Mouse (Mus musculus) spleen, postnatal 10 days (tissue): Measurements from ENCODE around the gene Mtg1.

Experiments used
- DNase-seq, 2 experiments: peaks; one replicate each; pipeline ENCODE4 v3.0.0; 2021 to 2022; ENCODE audit warnings: low spot score in 2 of 2

Gene Mtg1

DNA sequence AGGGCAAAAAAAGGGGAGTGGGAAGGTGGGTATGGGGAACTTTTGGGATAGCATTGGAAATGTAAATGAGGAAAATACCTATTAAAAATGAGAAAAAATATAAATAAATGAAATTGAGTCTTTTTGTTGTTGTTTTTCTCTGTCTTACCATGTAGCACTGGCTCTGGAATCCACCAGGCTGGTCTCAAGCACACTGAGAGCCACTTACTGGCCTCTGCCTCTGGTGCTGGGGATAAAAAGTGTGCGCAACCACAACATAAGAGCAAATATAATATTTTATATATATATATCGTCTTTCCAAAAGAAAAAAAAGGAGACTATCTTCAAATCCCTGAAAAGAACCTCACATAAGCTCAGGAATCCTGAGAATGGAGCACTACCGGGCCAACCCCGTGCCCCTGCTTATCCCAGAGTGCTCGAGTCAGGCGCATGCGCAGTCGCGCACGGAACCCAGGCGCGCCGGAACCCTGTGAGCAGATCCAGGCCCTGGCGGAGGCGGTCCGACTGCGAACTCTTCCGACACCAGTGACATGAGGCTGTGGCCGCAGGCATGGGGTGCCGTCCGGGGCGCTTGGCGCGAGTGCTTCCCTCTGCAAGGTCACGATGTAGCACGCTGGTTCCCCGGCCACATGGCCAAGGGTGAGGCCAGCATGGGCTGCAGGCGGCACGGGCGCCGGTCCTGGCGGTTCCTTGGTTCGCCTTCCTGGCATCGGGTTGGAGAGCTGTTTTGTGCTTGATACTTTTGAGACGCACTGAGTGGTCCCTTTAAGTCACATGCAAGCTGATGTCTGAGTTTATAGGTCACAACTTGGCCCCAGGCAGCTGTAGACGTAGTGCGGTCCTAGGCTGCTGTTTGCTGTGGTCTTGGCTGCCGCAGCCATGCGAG, at the start of gene Mtg1:
Gene Mtg1, plus strand, starts transcription at position 430 of the 886 bp plus-strand sequence.
- peak; percentile 93 to 95 for DNase-seq

DNA sequence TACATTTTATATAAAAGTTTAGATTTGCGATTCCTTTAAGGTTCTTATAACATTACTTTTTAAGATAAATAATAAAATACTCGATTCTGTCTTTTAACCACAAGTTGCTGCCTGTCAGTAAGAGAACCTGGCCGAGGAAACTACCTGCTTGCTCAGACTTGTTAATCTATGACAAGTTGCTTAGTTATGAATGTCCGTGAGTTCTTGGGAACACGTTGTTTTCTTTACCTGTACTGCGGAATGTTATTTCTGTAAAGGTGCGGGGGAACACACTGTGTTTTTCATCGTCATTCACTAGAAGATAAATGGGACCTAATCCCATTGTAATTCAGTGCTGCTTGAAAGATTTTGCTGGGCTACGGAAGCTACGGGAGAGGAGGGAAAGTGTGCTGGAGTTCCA, 46.8 kb upstream of the Mtg1 start:
- DNase-seq = no peak

DNA sequence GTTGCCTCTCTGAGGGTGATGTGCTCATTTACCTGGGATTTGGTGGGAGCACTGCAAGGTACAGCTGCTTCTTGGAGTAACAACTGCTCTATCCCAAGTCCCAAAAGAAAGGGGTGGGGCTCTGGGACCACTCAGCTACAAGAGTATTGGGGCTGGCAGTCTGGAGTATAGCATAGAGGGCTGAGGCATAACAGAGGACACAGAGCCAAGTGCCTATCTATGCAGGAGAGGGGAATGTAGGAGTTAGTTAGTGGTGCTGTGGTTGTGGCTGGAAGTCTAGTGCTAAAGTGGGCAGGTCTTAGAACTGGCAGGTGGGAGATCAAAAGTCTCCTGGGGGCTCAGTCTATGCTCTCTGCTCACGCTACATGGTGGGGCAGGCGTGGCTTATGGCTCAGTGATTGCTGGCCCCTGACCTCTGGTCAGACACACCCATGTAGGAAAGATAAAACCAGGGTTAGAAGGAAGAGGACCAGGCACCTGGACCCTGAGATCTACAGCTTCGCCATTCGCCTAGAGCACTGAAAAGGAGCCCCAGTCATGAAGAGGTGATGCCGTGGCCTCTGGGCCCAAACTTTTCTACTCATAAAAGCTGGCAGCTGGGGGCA, 44.3 kb upstream of the Mtg1 start, which contains the start of gene Prap1:
Gene Prap1, plus strand, starts transcription at position 472 of the 605 bp plus-strand sequence.
- DNase-seq = no peak

DNA sequence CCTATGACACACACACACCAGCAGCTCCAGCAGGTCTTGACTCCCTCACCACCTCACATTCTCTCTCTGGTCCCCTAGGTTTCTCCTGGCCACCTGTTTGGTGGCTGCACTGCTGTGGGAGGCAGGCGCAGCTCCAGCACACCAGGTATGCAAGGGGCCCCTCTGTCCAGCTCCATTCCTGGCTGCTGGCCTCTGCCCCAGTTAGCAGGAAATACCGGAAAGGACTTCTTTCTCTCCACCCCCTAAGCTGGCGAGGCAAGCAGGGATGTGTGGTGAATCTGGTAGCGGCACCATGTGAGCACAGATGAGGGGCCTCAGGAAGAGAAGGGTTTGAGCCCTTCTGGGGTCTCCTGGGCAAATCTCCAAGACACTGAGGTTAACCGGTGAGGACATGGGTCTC, 42.4 kb upstream of the Mtg1 start:
- no peak for DNase-seq

DNA sequence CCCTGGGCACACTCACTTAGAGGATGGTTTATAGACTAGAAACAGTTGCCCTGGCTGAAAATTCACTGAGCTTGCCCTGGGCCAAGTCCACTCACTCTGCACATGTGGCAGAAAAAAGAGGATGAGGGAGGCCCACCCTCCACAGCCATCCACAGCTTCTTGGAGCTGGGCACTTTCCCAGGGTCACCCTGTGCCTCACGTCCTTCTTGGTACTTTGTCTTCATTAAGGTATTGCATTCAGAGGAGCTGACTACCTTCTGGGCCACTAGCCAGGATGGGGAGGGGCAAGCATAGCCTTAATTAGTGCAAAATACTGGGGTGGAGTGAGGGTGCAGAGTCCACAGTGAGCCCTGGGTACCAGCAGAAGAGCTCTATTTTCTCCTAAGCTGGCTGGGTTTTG, 41.8 kb upstream of the Mtg1 start:
- no peak for DNase-seq

DNA sequence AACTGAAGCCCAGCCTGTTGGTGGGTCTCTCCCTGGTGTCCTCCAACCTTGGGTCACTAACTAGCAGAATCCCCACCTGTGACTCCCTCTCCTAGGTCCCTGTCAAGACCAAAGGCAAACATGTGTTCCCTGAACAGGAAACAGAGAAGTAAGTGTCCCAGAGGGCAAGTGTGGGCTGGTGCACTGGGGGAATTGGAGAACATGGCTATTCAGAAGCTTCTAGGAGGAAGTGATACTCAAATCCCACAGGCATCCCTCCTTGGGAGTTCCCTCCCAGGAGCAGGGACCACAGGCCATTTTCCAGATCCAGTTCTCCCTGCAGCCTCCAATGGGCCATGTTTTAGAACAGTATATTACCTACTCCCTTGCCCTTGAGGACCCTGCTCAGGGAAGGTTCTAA, 41.3 kb upstream of the Mtg1 start:
- no peak for DNase-seq

DNA sequence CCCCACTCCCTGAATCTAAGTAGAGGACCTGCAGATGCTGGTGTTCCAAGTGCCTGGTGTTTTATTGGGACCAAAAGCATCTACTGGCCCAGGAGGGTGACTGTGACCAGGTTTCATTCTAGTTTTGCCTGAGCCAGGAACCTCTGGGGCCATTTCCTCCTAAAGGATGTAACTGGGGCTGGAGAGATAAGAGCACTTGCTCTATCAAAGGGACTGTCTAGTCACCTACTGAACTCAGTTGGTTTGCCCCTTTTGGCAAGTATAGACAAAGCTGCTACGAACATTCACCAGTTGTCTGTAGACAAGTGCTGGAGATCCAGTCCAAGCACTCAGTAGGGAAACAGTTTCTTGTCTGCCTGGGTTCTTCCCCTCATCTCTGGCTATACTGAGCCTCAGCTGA, 38.9 kb upstream of the Mtg1 start:
- no peak for DNase-seq

DNA sequence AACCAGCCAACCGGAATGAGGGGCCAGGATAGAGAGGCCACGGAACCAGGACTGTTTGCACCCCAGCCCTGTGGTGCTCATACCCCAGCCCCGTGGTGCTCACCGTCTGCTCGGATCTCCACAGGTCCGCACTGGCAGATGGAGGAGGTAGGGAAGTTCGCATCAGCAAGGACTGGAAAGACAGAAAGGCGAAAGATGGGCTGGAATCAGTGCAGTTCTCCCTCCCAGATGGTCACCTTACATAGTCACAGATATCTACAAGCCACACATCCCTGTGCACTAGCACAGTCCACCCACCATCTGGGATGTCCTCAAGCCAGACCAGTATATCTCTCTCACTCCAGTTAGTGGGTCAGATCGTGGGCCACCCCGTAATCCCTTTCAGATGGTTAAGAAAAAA, 35.9 kb upstream of the Mtg1 start:
- DNase-seq = no peak

DNA sequence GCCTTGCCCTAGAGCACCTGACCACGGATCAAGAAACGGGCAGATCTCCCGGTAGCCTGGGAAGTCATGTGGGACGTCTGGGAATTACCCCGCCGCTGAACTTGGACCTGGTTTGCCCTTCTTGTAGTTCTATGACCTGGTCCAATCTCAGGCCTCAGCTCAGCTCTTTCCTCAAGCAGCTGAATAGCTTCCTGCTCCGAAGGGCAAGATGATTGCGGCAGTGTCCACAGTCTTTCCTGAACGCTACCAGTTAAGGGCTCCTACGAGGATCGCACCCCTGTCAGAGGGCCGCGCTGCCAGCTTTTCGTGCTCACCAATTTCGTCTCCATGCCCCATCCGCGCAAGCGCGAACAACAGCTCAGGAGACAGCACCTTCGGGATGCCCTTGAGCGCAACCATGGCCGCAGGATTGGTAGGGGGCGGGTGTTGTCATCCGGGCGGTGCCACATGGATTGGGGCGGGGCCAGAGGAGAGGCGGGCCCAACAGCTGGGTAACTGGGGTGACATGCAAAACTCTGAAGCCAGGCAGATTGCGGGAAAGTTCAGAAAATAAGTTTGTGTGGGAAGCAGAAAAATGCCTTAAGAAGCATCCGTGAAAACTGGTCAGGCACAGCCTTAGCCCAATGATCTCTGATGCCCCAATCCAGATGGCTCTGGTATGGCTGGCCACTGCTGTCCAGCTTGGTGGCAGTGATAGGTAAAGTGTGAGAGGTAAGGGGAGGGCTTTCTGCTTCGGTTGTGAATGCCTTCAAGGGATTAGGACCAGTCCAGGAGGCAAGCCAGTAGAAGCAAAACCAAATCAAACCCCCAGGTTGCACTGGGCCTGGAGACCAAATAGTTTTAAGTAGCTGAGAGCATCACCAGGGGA, 35.1 kb upstream of the Mtg1 start, which contains the start of gene Fuom:
Gene Fuom, minus strand, starts transcription at position 449 of the 868 bp plus-strand sequence.
- DNase-seq = peak; percentile 49 to 85

DNA sequence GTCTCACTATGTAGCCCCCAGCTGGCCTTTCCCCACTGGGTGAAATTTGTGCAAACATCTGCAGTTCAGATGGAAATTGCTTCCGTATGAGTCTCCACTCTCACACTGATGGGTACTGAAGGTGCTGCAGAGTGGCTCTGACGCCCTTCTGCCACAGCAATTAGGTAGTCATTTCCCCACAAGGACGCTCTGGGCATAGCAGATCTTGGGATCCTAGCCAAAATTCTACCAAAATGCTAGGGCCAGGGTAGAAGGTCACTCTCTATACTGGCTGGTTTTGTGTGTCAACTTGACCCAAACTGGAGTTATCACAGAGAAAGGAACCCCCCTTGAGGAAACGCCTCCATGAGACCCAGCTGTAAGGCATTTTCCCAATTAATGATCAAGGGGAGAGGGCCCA, 33.4 kb upstream of the Mtg1 start:
- no peak for DNase-seq

DNA sequence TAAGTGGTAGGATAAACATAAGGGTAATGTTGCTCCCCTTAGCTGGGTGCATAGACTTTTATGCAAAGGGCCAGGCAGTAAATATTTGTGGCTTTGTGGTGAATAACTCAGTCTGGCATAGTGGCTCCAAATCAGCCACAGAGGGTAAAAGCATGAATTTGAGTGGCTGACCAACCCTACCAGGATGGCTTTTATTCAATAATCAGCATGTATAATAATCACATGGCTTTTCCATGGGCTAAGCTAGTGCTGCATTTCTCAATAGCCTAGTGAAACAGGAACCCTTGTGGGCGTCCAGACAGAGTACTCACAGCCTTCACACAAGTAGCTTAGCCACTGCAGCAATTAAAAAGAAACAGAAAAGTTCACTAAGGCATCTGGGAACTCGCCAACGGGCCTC, 25.4 kb upstream of the Mtg1 start:
- DNase-seq = no peak

DNA sequence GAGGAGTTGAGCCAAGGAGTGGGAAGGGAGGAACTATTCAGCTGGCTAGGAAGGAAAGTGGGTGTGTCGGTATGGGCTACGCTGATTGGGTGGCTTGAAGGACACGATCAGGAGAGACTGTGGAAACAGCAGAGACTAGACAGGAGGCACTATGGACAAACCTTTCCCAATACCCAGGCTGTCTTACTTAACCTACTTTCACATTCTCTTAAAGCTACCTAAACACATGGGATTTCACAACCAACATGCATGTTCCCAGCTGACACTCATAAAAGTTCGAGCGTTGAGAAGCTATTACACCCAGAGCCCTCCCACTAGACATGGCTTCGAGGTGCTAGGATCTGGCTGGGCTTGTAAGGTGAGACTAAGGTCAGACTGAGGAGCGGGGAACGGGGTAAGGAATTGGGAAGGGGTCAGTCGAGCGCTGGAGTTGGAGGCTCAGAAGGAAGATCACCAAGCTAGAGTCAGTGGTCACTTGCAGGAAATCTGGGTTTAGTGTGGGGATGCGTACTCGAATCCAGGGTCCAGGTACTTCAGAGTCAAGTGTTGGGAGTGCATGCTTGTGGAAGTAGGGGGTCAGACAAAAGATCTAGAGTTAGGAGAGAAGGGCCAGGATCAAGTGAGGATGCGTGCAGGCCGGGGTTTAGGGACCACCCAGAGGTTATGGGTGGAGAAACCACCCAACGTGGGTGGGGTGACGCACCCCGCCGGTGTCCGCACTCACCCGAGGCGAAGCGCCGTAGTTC, 21.6 kb upstream of the Mtg1 start, which contains the start of gene Paox:
Gene Paox, plus strand, starts transcription at position 217 of the 746 bp plus-strand sequence.
- peak; percentile 20 to 33 for DNase-seq

DNA sequence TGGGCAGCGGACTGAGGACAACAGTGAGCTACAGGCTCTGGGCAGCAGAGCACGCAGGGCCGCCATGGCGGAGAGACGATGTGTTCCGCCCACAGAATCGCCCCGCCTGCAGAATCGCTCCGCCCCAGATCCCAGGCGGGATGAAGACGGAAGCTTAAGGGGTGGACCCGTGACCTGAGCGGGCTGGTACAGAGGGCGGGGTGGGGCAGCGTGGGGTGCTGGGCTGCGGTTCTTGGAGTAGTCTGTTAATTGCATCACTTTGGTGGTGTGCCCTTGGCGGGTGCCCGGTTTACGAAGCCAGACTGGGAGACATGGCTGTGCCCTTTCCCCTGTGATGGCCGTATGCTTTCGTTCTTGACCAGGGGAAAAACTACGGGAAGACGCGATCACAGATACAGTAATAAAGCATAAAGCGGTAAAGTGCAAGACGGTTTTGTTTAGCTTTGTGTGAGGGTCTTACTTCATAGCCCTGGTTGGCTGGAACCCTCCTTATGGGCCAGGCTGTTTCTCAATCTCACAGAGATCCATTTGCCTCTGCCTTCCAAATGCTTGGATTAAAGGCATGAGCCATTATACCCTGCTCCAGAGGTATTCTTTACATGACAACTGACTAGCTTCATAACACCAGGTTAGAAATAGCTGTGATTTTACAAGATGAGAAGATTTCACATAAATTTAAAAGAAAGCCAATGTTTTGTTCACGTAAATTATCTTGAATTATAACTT, 20.9 kb upstream of the Mtg1 start, which contains the start of gene Echs1:
Gene Echs1, minus strand, starts transcription at position 148 of the 726 bp plus-strand sequence.
- peak; percentile 76 to 92 for DNase-seq

DNA sequence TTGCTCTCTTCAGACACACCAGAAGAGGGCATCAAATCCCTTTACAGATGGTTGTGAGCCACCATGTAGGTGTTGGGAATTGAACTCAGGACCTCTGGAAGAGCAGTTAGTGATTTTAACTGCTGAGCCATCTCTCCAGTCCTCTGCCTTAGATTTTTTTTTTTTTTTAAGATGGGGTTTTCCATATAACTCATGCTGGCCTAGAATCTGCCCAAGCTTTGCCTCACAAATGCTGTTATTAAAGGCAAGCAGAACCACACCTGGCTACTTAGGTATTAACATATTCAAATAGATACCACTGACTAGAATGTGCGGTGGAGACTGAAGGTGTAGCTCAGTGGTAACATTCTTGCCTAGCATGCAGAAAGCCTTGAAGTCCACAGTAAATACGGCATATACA, 16.9 kb upstream of the Mtg1 start:
- DNase-seq = no peak

DNA sequence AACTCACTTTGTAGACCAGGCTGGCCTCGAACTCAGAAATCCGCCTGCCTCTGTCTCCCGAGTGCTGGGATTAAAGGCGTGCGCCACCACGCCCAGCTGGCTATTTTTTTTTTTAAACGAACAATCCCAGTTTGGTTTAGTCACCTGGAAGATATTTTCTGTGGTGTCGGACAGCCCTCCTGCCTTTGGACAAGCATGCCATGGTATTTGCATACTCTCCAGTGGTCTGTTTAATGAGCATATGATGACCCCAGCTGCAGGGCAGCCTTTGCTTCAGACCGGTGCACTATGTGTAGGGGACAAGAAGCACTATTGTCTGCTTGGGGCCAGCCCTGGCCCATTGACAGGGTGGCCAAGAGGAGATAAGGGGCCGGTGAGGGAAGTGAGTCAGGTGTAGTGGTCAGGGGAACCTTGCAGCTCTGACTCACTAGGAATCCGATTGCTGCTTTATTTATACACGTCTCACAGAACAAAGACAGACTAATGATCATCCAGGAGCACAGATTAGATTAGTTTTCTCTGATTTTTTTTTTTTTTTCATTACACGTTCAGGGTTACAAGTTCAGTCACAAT, 15.9 kb upstream of the Mtg1 start:
- no peak for DNase-seq

DNA sequence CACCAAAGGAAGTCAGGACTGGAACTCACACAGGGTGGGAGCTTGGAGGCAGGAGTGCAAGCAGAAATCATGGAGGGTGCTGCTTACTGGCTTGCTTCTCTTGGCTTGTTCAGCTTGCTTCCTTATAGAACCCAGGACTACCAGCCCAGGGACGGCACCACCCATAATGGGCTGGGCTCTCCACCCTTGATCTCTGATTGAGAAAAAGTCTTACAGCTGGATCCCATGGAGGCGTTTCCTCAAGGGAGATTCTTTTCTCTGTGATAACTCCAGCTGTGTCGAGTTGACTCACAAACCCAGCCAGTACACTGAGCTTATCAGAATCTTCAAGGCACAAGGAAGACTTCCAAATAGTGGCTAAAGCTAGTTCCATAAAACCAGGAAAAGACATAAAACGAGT, 14.6 kb upstream of the Mtg1 start:
- no peak for DNase-seq

DNA sequence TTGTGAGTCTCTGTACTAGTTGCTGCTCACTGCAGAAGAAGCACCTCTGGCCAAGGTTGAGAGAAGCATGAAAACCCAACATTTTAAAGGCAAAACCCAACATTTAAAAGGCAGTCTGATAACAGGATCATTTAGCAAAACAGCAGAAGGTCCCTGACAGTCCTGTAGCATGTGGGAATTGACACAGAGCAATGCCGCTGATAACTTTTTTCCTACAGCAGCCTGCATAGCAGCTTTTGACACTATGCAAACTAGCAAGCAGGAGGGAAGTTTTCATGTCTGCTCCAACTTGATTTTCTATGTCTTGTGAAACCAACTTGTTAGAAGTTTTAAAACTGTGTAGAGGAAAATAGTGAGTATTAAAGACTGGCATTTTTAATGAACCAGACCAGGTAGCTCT, 13.0 kb upstream of the Mtg1 start:
- DNase-seq = no peak

DNA sequence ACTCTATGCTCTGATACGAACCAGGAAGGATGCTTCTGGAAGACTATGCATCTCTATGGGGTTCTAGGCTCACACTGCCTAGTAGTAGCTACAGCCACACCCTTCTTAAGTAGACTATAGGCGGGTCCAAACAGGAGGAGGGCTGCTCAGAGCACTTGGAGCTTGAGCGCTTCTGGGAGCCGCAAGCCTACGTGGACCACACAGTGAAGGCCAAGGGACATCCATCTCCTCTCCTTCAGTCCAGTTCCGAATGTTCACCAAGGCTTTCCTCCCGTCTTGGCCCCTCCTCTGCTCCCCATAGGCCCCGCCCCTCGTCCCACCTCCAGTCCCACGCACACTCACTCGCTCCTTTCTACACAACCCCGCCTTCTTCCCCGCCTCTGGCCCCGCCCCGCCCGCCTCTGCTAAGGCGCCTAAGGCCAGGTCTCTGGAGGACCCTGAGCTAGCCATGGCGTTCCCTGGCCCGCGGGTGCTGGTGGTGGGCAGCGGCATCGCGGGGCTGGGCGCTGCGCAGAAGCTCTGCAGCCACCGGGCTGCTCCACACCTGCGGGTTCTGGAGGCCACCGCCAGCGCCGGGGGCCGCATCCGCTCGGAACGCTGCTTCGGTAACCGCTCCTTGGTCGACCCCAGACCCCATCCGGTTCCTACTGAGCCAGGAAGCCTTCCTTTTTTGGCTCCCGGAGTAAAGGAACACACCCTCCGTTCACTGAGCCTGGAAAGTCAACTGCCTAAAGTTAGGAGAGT, 11.9 kb upstream of the Mtg1 start:
- DNase-seq = peak; percentile 81 to 96

DNA sequence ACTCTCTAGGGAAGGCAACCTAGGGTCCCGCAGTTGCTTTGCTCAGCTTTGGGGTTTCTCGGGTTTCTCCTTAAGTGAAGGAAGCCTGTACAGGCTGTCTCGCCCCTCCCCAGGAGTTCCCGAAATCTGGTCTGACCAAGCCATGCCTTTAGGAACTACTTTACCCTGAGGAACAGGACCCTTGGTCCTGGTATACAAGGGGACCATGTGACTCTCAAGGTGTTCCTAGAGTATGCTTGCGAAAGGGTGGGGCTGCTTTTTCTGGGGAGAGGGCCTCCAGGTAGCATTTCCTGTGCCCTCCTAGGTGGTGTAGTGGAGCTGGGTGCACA, 11.4 kb upstream of the Mtg1 start:
- DNase-seq = no peak

DNA sequence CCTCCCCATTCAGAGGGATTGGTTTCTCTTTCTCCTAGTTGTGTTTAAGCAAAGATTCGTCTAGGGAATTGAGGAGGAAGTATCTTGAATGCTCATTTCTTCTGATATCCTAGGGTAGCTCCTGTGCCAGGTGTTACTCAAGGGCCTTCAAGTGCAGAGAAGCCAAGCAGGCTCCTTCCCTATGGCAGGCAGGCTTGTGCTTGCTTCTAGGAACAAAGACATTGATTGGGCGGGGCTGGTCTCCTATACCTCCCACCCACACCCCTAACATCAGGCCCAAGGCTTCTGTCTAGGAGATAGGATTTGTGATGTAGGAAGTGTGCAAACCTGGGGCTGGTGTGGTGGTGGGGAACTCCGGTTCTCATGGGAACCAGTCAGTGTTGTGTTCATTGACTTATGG, 10.4 kb upstream of the Mtg1 start:
- no peak for DNase-seq
